Mouse (Mus musculus): Measurements from ENCODE around the gene Chuk. TPM values are rescaled to one million over a fixed set of nuclear protein-coding genes. Genes with fewer than 3 reads are reported as not detected.

Chuk gene
- polyA plus RNA-seq, 1 experiment from 2014 or later, result 62.9 TPM

- H3K4me1 ChIP-seq (replicated peaks; ENCODE audit: control insufficient read depth, insufficient read depth, low read length), result no peaks in the 10 kb centered on the region
- no peaks in the 10 kb centered on the region for H3K9me3 ChIP-seq (ENCODE audit: control insufficient read depth, low read length)
- no peak for DNase-seq (ENCODE audit: low spot score)
- H3K36me3 ChIP-seq (ENCODE audit: control insufficient read depth, insufficient read depth, low read length), result peaks cover 7% of the 10 kb centered on the region
- no peak overlapping the region for H3K4me2 ChIP-seq (ENCODE audit: low read depth, low read length, severe bottlenecking)
- no peak overlapping the region for H3K4me3 ChIP-seq (ENCODE audit: low read depth, low read length)
- no peak for ATAC-seq (replicated peaks; ENCODE audit: low FRiP score)
- H3K9ac ChIP-seq (ENCODE audit: low read length), result no peak overlapping the region
- H3K27ac ChIP-seq (ENCODE audit: low read depth, low read length), result no peak overlapping the region
- H3K27me3 ChIP-seq (ENCODE audit: control insufficient read depth, insufficient read depth, low read length), result no peaks in the 10 kb centered on the region
Observed at GRCm38 (mm10) chr19:44117793-44118192, 10.5 kb upstream of the Chuk start.

- WGBS, result 66% methylated on average over 7 of the region's 7 CpGs
- no peak overlapping the region for H3K4me2 ChIP-seq (ENCODE audit: low read depth, low read length, severe bottlenecking)
- H3K27me3 ChIP-seq (ENCODE audit: control insufficient read depth, insufficient read depth, low read length), result no peaks in the 10 kb centered on the region
- no peak overlapping the region for H3K27ac ChIP-seq (ENCODE audit: low read depth, low read length)
- H3K36me3 ChIP-seq (ENCODE audit: control insufficient read depth, insufficient read depth, low read length), result peaks cover 7% of the 10 kb centered on the region
- no peaks in the 10 kb centered on the region for H3K9me3 ChIP-seq (ENCODE audit: control insufficient read depth, low read length)
- ATAC-seq (replicated peaks; ENCODE audit: low FRiP score) (no peak), DNase-seq (ENCODE audit: low spot score) (no peak)
- no peak overlapping the region for H3K4me3 ChIP-seq (ENCODE audit: low read depth, low read length)
- H3K4me1 ChIP-seq (replicated peaks; ENCODE audit: control insufficient read depth, insufficient read depth, low read length), result peaks cover 1% of the 10 kb centered on the region; the same call in 1 of the 2 replicates
- H3K9ac ChIP-seq (ENCODE audit: low read length), result no peak overlapping the region
Observed at GRCm38 (mm10) chr19:44111706-44112105, 4.4 kb upstream of the Chuk start.

DNA sequence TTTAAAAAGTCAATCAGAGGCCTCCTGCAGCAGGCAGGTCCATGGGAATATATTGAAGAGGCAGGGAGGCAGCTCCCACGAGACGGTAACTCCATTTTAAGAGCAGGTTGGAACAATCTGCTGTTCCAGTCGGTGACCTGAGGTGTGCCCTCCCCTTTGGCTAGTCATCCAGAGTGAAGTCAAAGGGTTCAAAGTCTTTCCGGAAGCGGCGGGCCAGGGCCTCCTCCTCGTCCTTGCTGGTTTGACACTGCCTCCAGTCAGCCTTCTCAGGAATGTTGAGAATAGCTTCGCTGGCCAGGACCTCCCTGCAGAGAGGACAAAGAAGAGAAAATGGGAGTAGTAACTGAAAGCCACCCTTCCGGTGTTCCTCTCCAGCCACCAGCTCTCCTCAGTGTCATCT is 3.1 kb upstream of the Chuk start:
- WGBS, result 92% methylated on average over 9 of the region's 9 CpGs
- Histone ChIP-seq H3K27me3 (ENCODE audit: control insufficient read depth, insufficient read depth, low read length) (no peaks in the 10 kb centered on the region), H3K4me3 (ENCODE audit: low read depth, low read length) (no peak overlapping the region), H3K36me3 (ENCODE audit: control insufficient read depth, insufficient read depth, low read length) (peaks cover 7% of the 10 kb centered on the region), H3K4me2 (ENCODE audit: low read depth, low read length, severe bottlenecking) (no peak overlapping the region), H3K27ac (ENCODE audit: low read depth, low read length) (no peak overlapping the region), H3K9me3 (ENCODE audit: control insufficient read depth, low read length) (no peaks in the 10 kb centered on the region), H3K9ac (ENCODE audit: low read length) (no peak overlapping the region), H3K4me1 (replicated peaks; ENCODE audit: control insufficient read depth, insufficient read depth, low read length) (peaks cover 6% of the 10 kb centered on the region)
- ATAC-seq (replicated peaks; ENCODE audit: low FRiP score) (no peak), DNase-seq (ENCODE audit: low spot score) (no peak)

DNA sequence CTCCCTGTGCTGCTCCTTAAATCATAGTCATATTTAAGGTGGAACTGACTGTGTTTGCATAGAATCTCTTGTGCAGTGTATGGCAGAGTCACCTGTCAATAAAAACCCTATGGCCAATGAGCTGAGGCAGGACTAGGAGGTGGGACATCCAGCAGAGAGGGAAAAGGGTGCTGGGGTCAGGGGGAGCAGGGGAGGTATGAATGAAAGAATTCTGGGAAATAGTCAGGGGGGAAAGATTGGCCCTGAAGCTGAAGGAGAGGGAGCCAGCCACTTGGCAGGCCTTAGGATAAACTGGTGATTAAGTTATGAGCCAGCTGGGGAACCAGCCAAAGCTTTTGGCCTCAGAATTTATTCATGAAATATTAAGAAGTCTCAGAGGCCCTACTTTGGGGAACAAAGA is 1.7 kb upstream of the Chuk start:
- Histone ChIP-seq H3K4me3 (ENCODE audit: low read depth, low read length) (no peak overlapping the region), H3K27me3 (ENCODE audit: control insufficient read depth, insufficient read depth, low read length) (no peaks in the 10 kb centered on the region), H3K36me3 (ENCODE audit: control insufficient read depth, insufficient read depth, low read length) (peaks cover 7% of the 10 kb centered on the region)

DNA sequence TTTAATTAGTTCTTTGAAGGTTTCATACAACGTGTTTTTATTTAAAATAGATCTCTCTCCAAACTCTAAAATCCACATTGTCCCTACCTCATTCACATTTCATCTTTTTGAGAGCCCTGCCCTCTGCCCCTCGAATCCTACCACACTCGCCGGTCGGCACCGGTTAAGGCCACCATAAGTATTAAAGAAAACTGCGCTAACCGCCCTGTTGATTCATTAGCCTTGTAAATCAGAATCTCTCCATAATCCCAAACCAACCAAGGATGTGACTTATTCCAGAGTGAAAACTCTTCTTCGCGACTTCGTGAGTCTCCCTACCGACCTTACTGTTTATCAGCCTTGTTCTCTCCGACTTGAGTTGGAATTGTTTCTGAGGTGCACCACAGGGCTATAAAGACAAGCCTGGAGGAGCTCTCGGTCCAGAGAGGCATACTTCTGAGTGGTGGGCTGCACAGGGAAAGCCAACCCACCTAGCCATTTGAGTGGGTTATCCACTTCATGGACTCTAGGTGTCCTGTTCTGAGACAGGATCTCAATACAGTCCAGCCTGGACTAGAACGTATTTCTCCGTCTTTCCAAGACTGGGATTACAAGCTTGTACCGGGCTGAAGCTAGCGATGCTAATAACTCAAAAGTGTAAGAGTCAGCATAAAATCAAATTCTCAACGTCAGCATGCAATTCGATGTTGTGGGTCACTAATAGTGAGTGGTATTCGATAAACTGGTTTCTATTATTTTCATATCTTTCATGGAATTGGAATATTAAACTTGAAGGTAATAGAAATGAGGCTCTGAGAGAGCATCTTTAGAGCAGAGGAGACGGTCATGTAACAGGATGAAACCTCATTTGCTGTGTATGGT is 611 bp upstream of the Chuk start:
- ATAC-seq (replicated peaks; ENCODE audit: low FRiP score), result peak; percentile 38; the same call in 1 of the 2 replicates
- Histone ChIP-seq H3K27me3 (ENCODE audit: control insufficient read depth, insufficient read depth, low read length) (no peaks in the 10 kb centered on the region), H3K9me3 (ENCODE audit: control insufficient read depth, low read length) (no peaks in the 10 kb centered on the region), H3K36me3 (ENCODE audit: control insufficient read depth, insufficient read depth, low read length) (peaks cover 3% of the 10 kb centered on the region), H3K4me3 (ENCODE audit: low read depth, low read length) (peak overlapping the region; percentile 96), H3K9ac (ENCODE audit: low read length) (peak overlapping the region; percentile 90), H3K27ac (ENCODE audit: low read depth, low read length) (no peak overlapping the region), H3K4me1 (replicated peaks; ENCODE audit: control insufficient read depth, insufficient read depth, low read length) (peaks cover 6% of the 10 kb centered on the region), H3K4me2 (ENCODE audit: low read depth, low read length, severe bottlenecking) (peak overlapping the region; percentile 88)
- no peak for DNase-seq (ENCODE audit: low spot score)
- 29% methylated on average over 22 of the region's 22 CpGs for WGBS

More for the DNA sequence above, 1.7 kb upstream of the Chuk start:
- no peak for DNase-seq (ENCODE audit: low spot score)
- no peak for ATAC-seq (replicated peaks; ENCODE audit: low FRiP score)
- Histone ChIP-seq H3K4me1 (replicated peaks; ENCODE audit: control insufficient read depth, insufficient read depth, low read length) (peaks cover 6% of the 10 kb centered on the region), H3K27ac (ENCODE audit: low read depth, low read length) (no peak overlapping the region), H3K4me2 (ENCODE audit: low read depth, low read length, severe bottlenecking) (no peak overlapping the region), H3K9me3 (ENCODE audit: control insufficient read depth, low read length) (no peaks in the 10 kb centered on the region), H3K9ac (ENCODE audit: low read length) (no peak overlapping the region)

GRCm38 (mm10) chr19:44104393-44104792 is 2.9 kb downstream of the Chuk start:
- Histone ChIP-seq H3K36me3 (ENCODE audit: control insufficient read depth, insufficient read depth, low read length) (no peaks in the 10 kb centered on the region), H3K9me3 (ENCODE audit: control insufficient read depth, low read length) (no peaks in the 10 kb centered on the region), H3K9ac (ENCODE audit: low read length) (no peak overlapping the region), H3K27me3 (ENCODE audit: control insufficient read depth, insufficient read depth, low read length) (no peaks in the 10 kb centered on the region), H3K4me1 (replicated peaks; ENCODE audit: control insufficient read depth, insufficient read depth, low read length) (peaks cover 6% of the 10 kb centered on the region), H3K4me3 (ENCODE audit: low read depth, low read length) (no peak overlapping the region), H3K4me2 (ENCODE audit: low read depth, low read length, severe bottlenecking) (no peak overlapping the region), H3K27ac (ENCODE audit: low read depth, low read length) (no peak overlapping the region)
- WGBS, result 95% methylated on average over 1 of the region's 1 CpGs
- DNase-seq (ENCODE audit: low spot score) (no peak), ATAC-seq (replicated peaks; ENCODE audit: low FRiP score) (no peak)

GRCm38 (mm10) chr19:44103001-44103400 is 4.3 kb downstream of the Chuk start:
- H3K27ac ChIP-seq (ENCODE audit: low read depth, low read length), result no peak overlapping the region
- ATAC-seq (replicated peaks; ENCODE audit: low FRiP score) (no peak), DNase-seq (ENCODE audit: low spot score) (no peak)
- H3K4me3 ChIP-seq (ENCODE audit: low read depth, low read length), result no peak overlapping the region
- H3K36me3 ChIP-seq (ENCODE audit: control insufficient read depth, insufficient read depth, low read length), result no peaks in the 10 kb centered on the region; the same call in 1 of the 2 replicates
- H3K4me1 ChIP-seq (replicated peaks; ENCODE audit: control insufficient read depth, insufficient read depth, low read length), result peaks cover 6% of the 10 kb centered on the region
- H3K4me2 ChIP-seq (ENCODE audit: low read depth, low read length, severe bottlenecking), result no peak overlapping the region
- H3K27me3 ChIP-seq (ENCODE audit: control insufficient read depth, insufficient read depth, low read length), result no peaks in the 10 kb centered on the region
- 94% methylated on average over 3 of the region's 3 CpGs for WGBS
- no peak overlapping the region for H3K9ac ChIP-seq (ENCODE audit: low read length)
- H3K9me3 ChIP-seq (ENCODE audit: control insufficient read depth, low read length), result no peaks in the 10 kb centered on the region

GRCm38 (mm10) chr19:44100840-44101239 is 6.4 kb downstream of the Chuk start:
- DNase-seq (ENCODE audit: low spot score), result no peak
- Histone ChIP-seq H3K9me3 (ENCODE audit: control insufficient read depth, low read length) (no peaks in the 10 kb centered on the region), H3K9ac (ENCODE audit: low read length) (no peak overlapping the region), H3K36me3 (ENCODE audit: control insufficient read depth, insufficient read depth, low read length) (peaks cover 7% of the 10 kb centered on the region), H3K4me1 (replicated peaks; ENCODE audit: control insufficient read depth, insufficient read depth, low read length) (no peaks in the 10 kb centered on the region), H3K4me3 (ENCODE audit: low read depth, low read length) (no peak overlapping the region), H3K27me3 (ENCODE audit: control insufficient read depth, insufficient read depth, low read length) (no peaks in the 10 kb centered on the region), H3K4me2 (ENCODE audit: low read depth, low read length, severe bottlenecking) (no peak overlapping the region), H3K27ac (ENCODE audit: low read depth, low read length) (no peak overlapping the region)
- no peak for ATAC-seq (replicated peaks; ENCODE audit: low FRiP score)

GRCm38 (mm10) chr19:44086278-44086677 is 21.0 kb downstream of the Chuk start:
- Histone ChIP-seq H3K36me3 (ENCODE audit: control insufficient read depth, insufficient read depth, low read length) (no peaks in the 10 kb centered on the region), H3K4me1 (replicated peaks; ENCODE audit: control insufficient read depth, insufficient read depth, low read length) (no peaks in the 10 kb centered on the region), H3K27me3 (ENCODE audit: control insufficient read depth, insufficient read depth, low read length) (no peaks in the 10 kb centered on the region), H3K4me2 (ENCODE audit: low read depth, low read length, severe bottlenecking) (no peak overlapping the region), H3K9me3 (ENCODE audit: control insufficient read depth, low read length) (no peaks in the 10 kb centered on the region), H3K27ac (ENCODE audit: low read depth, low read length) (no peak overlapping the region), H3K4me3 (ENCODE audit: low read depth, low read length) (no peak overlapping the region), H3K9ac (ENCODE audit: low read length) (no peak overlapping the region)
- 24% methylated on average over 3 of the region's 3 CpGs for WGBS
- ATAC-seq (replicated peaks; ENCODE audit: low FRiP score) (no peak), DNase-seq (ENCODE audit: low spot score) (no peak)

Measured in forebrain, embryonic 11.5 days (tissue).